Mouse (Mus musculus): Measurements from ENCODE around the gene Atp6v1g2. TPM values are rescaled to one million over a fixed set of nuclear protein-coding genes. Genes with fewer than 3 reads are reported as not detected.

Gene Atp6v1g2
- polyA plus RNA-seq, 1 experiment from 2014 or later = 6.2 TPM

- Histone ChIP-seq H3K4me3 (ENCODE audit: low read depth, low read length) (peak overlapping the region; percentile 93), H3K9ac (replicated peaks; ENCODE audit: low read length) (peak overlapping the region; percentile 100), H3K9me3 (replicated peaks; ENCODE audit: control insufficient read depth, low read length) (no peaks in the 10 kb centered on the region), H3K36me3 (replicated peaks; ENCODE audit: control insufficient read depth, insufficient read depth, low read depth, low read length) (peaks cover 28% of the 10 kb centered on the region), H3K4me1 (ENCODE audit: control insufficient read depth, insufficient read depth, low read length) (peaks cover 5% of the 10 kb centered on the region), H3K27ac (replicated peaks; ENCODE audit: low read depth, low read length) (peak overlapping the region; percentile 98), H3K27me3 (ENCODE audit: control insufficient read depth, insufficient read depth, low read length) (no peaks in the 10 kb centered on the region), H3K4me2 (ENCODE audit: low read depth, low read length) (peak overlapping the region; percentile 88)
- DNase-seq (ENCODE audit: low spot score) (peak; percentile 69), ATAC-seq (replicated peaks; ENCODE audit: insufficient number of reproducible peaks, low FRiP score, low TSS enrichment, low read depth) (peak; percentile 20; the same call in 1 of the 2 replicates)
- WGBS = 0% methylated on average over 55 of the region's 55 CpGs
These were observed 8.8 kb downstream of the Atp6v1g2 start for GRCm38 (mm10) chr17:35242015-35242941.

- Histone ChIP-seq H3K27me3 (ENCODE audit: control insufficient read depth, insufficient read depth, low read length) (no peaks in the 10 kb centered on the region), H3K9ac (replicated peaks; ENCODE audit: low read length) (peak overlapping the region; percentile 100), H3K27ac (replicated peaks; ENCODE audit: low read depth, low read length) (peak overlapping the region; percentile 98; the same call in 1 of the 2 replicates), H3K9me3 (replicated peaks; ENCODE audit: control insufficient read depth, low read length) (no peaks in the 10 kb centered on the region), H3K36me3 (replicated peaks; ENCODE audit: control insufficient read depth, insufficient read depth, low read depth, low read length) (peaks cover 33% of the 10 kb centered on the region), H3K4me3 (ENCODE audit: low read depth, low read length) (peak overlapping the region; percentile 93), H3K4me1 (ENCODE audit: control insufficient read depth, insufficient read depth, low read length) (peaks cover 5% of the 10 kb centered on the region), H3K4me2 (ENCODE audit: low read depth, low read length) (peak overlapping the region; percentile 88)
- ATAC-seq (replicated peaks; ENCODE audit: insufficient number of reproducible peaks, low FRiP score, low TSS enrichment, low read depth) (no peak), DNase-seq (ENCODE audit: low spot score) (peak; percentile 49)
- 12% methylated on average over 16 of the region's 16 CpGs for WGBS
These were observed 9.6 kb downstream of the Atp6v1g2 start for GRCm38 (mm10) chr17:35243086-35243485.

GRCm38 (mm10) chr17:35244999-35245398 lies 11.5 kb downstream of the Atp6v1g2 start:
- DNase-seq (ENCODE audit: low spot score) (no peak), ATAC-seq (replicated peaks; ENCODE audit: insufficient number of reproducible peaks, low FRiP score, low TSS enrichment, low read depth) (no peak)
- Histone ChIP-seq H3K9me3 (replicated peaks; ENCODE audit: control insufficient read depth, low read length) (no peaks in the 10 kb centered on the region), H3K27me3 (ENCODE audit: control insufficient read depth, insufficient read depth, low read length) (no peaks in the 10 kb centered on the region), H3K27ac (replicated peaks; ENCODE audit: low read depth, low read length) (no peak overlapping the region), H3K4me1 (ENCODE audit: control insufficient read depth, insufficient read depth, low read length) (peaks cover 5% of the 10 kb centered on the region), H3K4me3 (ENCODE audit: low read depth, low read length) (no peak overlapping the region), H3K4me2 (ENCODE audit: low read depth, low read length) (peak overlapping the region; percentile 8; the same call in 1 of the 2 replicates), H3K9ac (replicated peaks; ENCODE audit: low read length) (peak overlapping the region; percentile 22; the same call in 1 of the 2 replicates), H3K36me3 (replicated peaks; ENCODE audit: control insufficient read depth, insufficient read depth, low read depth, low read length) (peaks cover 44% of the 10 kb centered on the region)
- WGBS = 78% methylated on average over 2 of the region's 2 CpGs

GRCm38 (mm10) chr17:35245731-35246623 lies 12.5 kb downstream of the Atp6v1g2 start:
- no peaks in the 10 kb centered on the region for H3K9me3 ChIP-seq (replicated peaks; ENCODE audit: control insufficient read depth, low read length)
- ATAC-seq (replicated peaks; ENCODE audit: insufficient number of reproducible peaks, low FRiP score, low TSS enrichment, low read depth) (no peak), DNase-seq (ENCODE audit: low spot score) (peak; percentile 55)
- WGBS = 86% methylated on average over 15 of the region's 15 CpGs
- H3K27me3 ChIP-seq (ENCODE audit: control insufficient read depth, insufficient read depth, low read length) = no peaks in the 10 kb centered on the region
- no peak overlapping the region; the same call in 1 of the 2 replicates for H3K4me2 ChIP-seq (ENCODE audit: low read depth, low read length)
- H3K36me3 ChIP-seq (replicated peaks; ENCODE audit: control insufficient read depth, insufficient read depth, low read depth, low read length) = peaks cover 53% of the 10 kb centered on the region
- H3K4me3 ChIP-seq (ENCODE audit: low read depth, low read length) = no peak overlapping the region
- no peak overlapping the region for H3K9ac ChIP-seq (replicated peaks; ENCODE audit: low read length)
- H3K4me1 ChIP-seq (ENCODE audit: control insufficient read depth, insufficient read depth, low read length) = peaks cover 5% of the 10 kb centered on the region
- no peak overlapping the region for H3K27ac ChIP-seq (replicated peaks; ENCODE audit: low read depth, low read length)

- WGBS = 89% methylated on average over 7 of the region's 7 CpGs
- H3K9me3 ChIP-seq (replicated peaks; ENCODE audit: control insufficient read depth, low read length) = no peaks in the 10 kb centered on the region
- ATAC-seq (replicated peaks; ENCODE audit: insufficient number of reproducible peaks, low FRiP score, low TSS enrichment, low read depth) (no peak), DNase-seq (ENCODE audit: low spot score) (no peak)
- H3K27ac ChIP-seq (replicated peaks; ENCODE audit: low read depth, low read length) = no peak overlapping the region
- 0 out of 2 replicates have a peak overlapping the region, but pooled peaks have one; percentile 11 for H3K9ac ChIP-seq (replicated peaks; ENCODE audit: low read length)
- H3K4me2 ChIP-seq (ENCODE audit: low read depth, low read length) = no peak overlapping the region
- H3K27me3 ChIP-seq (ENCODE audit: control insufficient read depth, insufficient read depth, low read length) = no peaks in the 10 kb centered on the region
- H3K4me1 ChIP-seq (ENCODE audit: control insufficient read depth, insufficient read depth, low read length) = peaks cover 5% of the 10 kb centered on the region
- H3K4me3 ChIP-seq (ENCODE audit: low read depth, low read length) = no peak overlapping the region
- H3K36me3 ChIP-seq (replicated peaks; ENCODE audit: control insufficient read depth, insufficient read depth, low read depth, low read length) = peaks cover 60% of the 10 kb centered on the region
These were observed 13.7 kb downstream of the Atp6v1g2 start for GRCm38 (mm10) chr17:35247144-35247543.

- Histone ChIP-seq H3K9ac (replicated peaks; ENCODE audit: low read length) (no peak overlapping the region), H3K9me3 (replicated peaks; ENCODE audit: control insufficient read depth, low read length) (no peaks in the 10 kb centered on the region), H3K27ac (replicated peaks; ENCODE audit: low read depth, low read length) (no peak overlapping the region), H3K36me3 (replicated peaks; ENCODE audit: control insufficient read depth, insufficient read depth, low read depth, low read length) (peaks cover 75% of the 10 kb centered on the region), H3K4me1 (ENCODE audit: control insufficient read depth, insufficient read depth, low read length) (peaks cover 5% of the 10 kb centered on the region), H3K4me2 (ENCODE audit: low read depth, low read length) (no peak overlapping the region), H3K27me3 (ENCODE audit: control insufficient read depth, insufficient read depth, low read length) (no peaks in the 10 kb centered on the region), H3K4me3 (ENCODE audit: low read depth, low read length) (no peak overlapping the region)
- ATAC-seq (replicated peaks; ENCODE audit: insufficient number of reproducible peaks, low FRiP score, low TSS enrichment, low read depth) (no peak), DNase-seq (ENCODE audit: low spot score) (no peak)
- whole genome bisulfite sequencing = 88% methylated on average over 14 of the region's 14 CpGs
These were observed 15.5 kb downstream of the Atp6v1g2 start for GRCm38 (mm10) chr17:35248986-35249385.

- H3K27me3 ChIP-seq (ENCODE audit: control insufficient read depth, insufficient read depth, low read length) = no peaks in the 10 kb centered on the region
- no peak overlapping the region; the same call in 1 of the 2 replicates for H3K9ac ChIP-seq (replicated peaks; ENCODE audit: low read length)
- no peak overlapping the region for H3K4me2 ChIP-seq (ENCODE audit: low read depth, low read length)
- no peaks in the 10 kb centered on the region for H3K9me3 ChIP-seq (replicated peaks; ENCODE audit: control insufficient read depth, low read length)
- H3K4me1 ChIP-seq (ENCODE audit: control insufficient read depth, insufficient read depth, low read length) = peaks cover 3% of the 10 kb centered on the region
- DNase-seq (ENCODE audit: low spot score) = no peak
- no peak overlapping the region for H3K27ac ChIP-seq (replicated peaks; ENCODE audit: low read depth, low read length)
- H3K36me3 ChIP-seq (replicated peaks; ENCODE audit: control insufficient read depth, insufficient read depth, low read depth, low read length) = peaks cover 71% of the 10 kb centered on the region
- H3K4me3 ChIP-seq (ENCODE audit: low read depth, low read length) = no peak overlapping the region
- ATAC-seq (replicated peaks; ENCODE audit: insufficient number of reproducible peaks, low FRiP score, low TSS enrichment, low read depth) = no peak
- WGBS = 91% methylated on average over 19 of the region's 19 CpGs
These were observed 16.2 kb downstream of the Atp6v1g2 start for GRCm38 (mm10) chr17:35249451-35250197.

Measured in embryonic facial prominence, embryonic 11.5 days (tissue).